Mouse (Mus musculus) ES-Bruce4 (cell line): ENCODE data around the gene Aida.

Experiments used
- CTCF ChIP-seq: IDR thresholded peaks from one replicate; pipeline ENCODE4 v1.8.1; 2011; ENCODE audit warnings: low read depth, low read length
- POLR2A ChIP-seq: IDR thresholded peaks from one replicate; pipeline ENCODE4 v1.8.1; 2011; ENCODE audit warnings: low read length; ENCODE audit not compliant: insufficient read depth

- TF ChIP-seq POLR2A (no peak), CTCF (no peak)
These were observed 12.1 kb downstream of the Aida start for GRCm38 (mm10) chr1:183308476-183308875.
